Mouse (Mus musculus) thymus, adult 2 months (tissue): ENCODE data around the gene E2f1. TPM values are rescaled to one million over a fixed set of nuclear protein-coding genes. Genes with fewer than 3 reads are reported as not detected.

Experiments
- DNase-seq: peaks from one replicate; pipeline ENCODE4 v3.0.0; 2021
- H3K27ac ChIP-seq: fragments of 200-500 bp; 2 replicates; pipeline ENCODE4 v1.5.1; 2012; ENCODE audit warnings: low read length, control low read depth; ENCODE audit not compliant: control insufficient read depth, insufficient read depth
- H3K27me3 ChIP-seq: fragments of 200-500 bp; 2 replicates; pipeline ENCODE4 v1.6.1; 2012; ENCODE audit warnings: mild to moderate bottlenecking, low read length, moderate library complexity, mixed read lengths; ENCODE audit not compliant: control insufficient read depth, insufficient read depth
- H3K36me3 ChIP-seq: fragments of 200-500 bp; 2 replicates; pipeline ENCODE4 v1.6.1; 2012; ENCODE audit warnings: mild to moderate bottlenecking, low read length, moderate library complexity; ENCODE audit not compliant: control insufficient read depth, insufficient read depth
- H3K4me1 ChIP-seq: fragments of 200-500 bp; replicated peaks from 2 replicates; pipeline ENCODE4 v1.6.1; 2012; ENCODE audit warnings: low read length; ENCODE audit not compliant: control insufficient read depth, insufficient read depth
- H3K4me3 ChIP-seq: fragments of 200-500 bp; 2 replicates; pipeline ENCODE4 v1.5.1; 2012; ENCODE audit warnings: mild to moderate bottlenecking, low read length, control low read depth, moderate library complexity; ENCODE audit not compliant: control insufficient read depth, insufficient read depth
- CTCF ChIP-seq: fragments of 200-500 bp; IDR thresholded peaks from 2 replicates; pipeline ENCODE4 v1.5.1; 2012; ENCODE audit warnings: mild to moderate bottlenecking, control low read depth, low read length, moderate library complexity, borderline replicate concordance; ENCODE audit not compliant: control insufficient read depth, poor library complexity, insufficient read depth; ENCODE audit errors: extremely low read depth
- POLR2A ChIP-seq: fragments of 200-500 bp; IDR thresholded peaks from 2 replicates; pipeline ENCODE4 v1.6.1; 2012; ENCODE audit warnings: mild to moderate bottlenecking, low read length, control low read depth, moderate library complexity; ENCODE audit not compliant: control insufficient read depth, poor library complexity, insufficient read depth; ENCODE audit errors: extremely low read depth
- WGBS: fragments of 180-500 bp; shearing (Covaris S2); methylation state at CpG from one replicate; pipeline ENCODE4 v1.1.7; 2018; 5-methylcytosine and 5-hydroxymethylcytosine counted together
- polyA plus RNA-seq: library from polyadenylated mRNA; depleted of rRNA; stranded (reverse); fragments of >200 nt; gene quantifications from 2 replicates; pipeline ENCODE4 v1.2.3, GENCODE M21; 2012

Gene E2f1
- polyA plus RNA-seq, 1 experiment, result 34.0 TPM

- no peak for DNase-seq
- H3K27me3 ChIP-seq, result no peaks in the 10 kb centered on the region
- H3K4me3 ChIP-seq, result no peak overlapping the region
- 94% methylated on average over 6 of the region's 6 CpGs for WGBS
- peaks cover 30% of the 10 kb centered on the region for H3K4me1 ChIP-seq
- no peak for TF ChIP-seq CTCF
- H3K36me3 ChIP-seq, result 0 out of 2 replicates have a peak, but pooled peaks cover 5% of the 10 kb centered on the region
- H3K27ac ChIP-seq, result no peak overlapping the region
Measured at GRCm38 (mm10) chr2:154600586-154600985, 30.9 kb upstream of the E2f1 start.

DNA sequence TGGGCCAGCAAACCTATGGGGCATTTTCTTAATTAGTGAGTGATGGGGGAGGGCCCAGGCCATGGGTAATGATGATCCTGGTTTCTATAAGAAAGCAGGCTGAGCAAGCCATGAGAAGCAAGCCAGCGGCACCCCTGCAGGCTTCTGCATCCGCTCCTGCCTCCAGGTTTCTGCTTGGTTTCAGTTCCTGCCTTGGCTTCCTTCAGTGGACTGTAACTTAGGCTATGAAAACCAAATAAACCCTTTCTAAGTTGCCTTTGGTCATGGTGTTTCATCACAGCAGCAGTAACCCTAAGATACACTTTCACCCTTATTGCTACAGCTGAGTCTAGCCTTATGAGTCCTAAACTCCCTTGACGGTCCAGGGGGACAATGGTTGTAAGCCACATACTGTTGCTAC is 27.7 kb upstream of the E2f1 start:
- H3K4me1 ChIP-seq, result peaks cover 16% of the 10 kb centered on the region; the same call in 1 of the 2 replicates
- H3K27ac ChIP-seq, result no peak overlapping the region
- whole genome bisulfite sequencing, result 93% methylated on average over 3 of the region's 3 CpGs
- no peak for DNase-seq
- H3K27me3 ChIP-seq, result no peaks in the 10 kb centered on the region
- H3K36me3 ChIP-seq, result peaks cover 18% of the 10 kb centered on the region
- no peak overlapping the region for H3K4me3 ChIP-seq
- no peak for TF ChIP-seq CTCF

DNA sequence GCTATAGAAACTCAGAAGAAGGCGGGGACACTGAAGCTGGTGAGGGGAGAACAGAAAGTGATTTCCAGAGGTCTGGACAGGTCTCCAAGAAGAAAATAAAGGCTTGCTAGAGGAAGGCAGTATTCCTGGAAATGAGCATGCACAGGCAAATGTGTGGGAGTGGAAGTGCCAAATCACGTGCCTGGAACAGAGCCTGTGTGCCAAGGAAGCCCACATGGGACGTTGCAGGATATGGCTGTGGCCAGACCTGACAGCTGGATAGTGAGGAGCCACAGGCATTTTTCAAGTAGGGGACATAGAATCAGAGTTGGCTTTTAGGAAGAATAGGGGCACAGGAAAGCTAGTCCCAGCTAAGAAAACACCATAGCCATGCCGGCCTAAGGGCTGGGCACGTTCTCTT is 26.1 kb upstream of the E2f1 start:
- TF ChIP-seq CTCF (no peak), POLR2A (no peak)
- H3K4me3 ChIP-seq, result no peak overlapping the region
- H3K27ac ChIP-seq, result no peak overlapping the region
- peaks cover 15% of the 10 kb centered on the region; the same call in 1 of the 2 replicates for H3K4me1 ChIP-seq
- DNase-seq, result no peak
- no peaks in the 10 kb centered on the region for H3K27me3 ChIP-seq
- 96% methylated on average over 5 of the region's 5 CpGs for WGBS
- peaks cover 18% of the 10 kb centered on the region for H3K36me3 ChIP-seq

DNA sequence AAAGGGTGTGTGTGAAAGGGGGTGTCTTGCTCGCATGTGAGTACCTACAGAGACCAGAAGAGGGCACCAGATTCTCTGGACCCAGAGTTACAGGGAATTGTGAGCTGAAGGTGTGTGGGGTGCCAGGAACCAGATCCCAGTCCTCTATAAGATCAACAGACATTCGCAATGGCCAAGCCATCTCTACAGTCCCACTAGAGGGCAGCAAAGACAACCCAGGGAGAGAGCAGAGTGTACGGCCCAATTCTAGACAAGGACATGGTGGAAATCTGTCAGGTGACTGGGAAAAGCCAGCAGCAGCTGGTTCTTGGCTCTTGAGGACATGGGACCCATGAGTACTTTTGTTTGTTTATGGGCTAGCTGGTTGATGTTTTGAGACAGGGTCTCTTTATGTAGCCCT is 23.3 kb upstream of the E2f1 start:
- 82% methylated on average over 3 of the region's 3 CpGs for WGBS
- H3K36me3 ChIP-seq, result peaks cover 23% of the 10 kb centered on the region
- peak; percentile 66 for DNase-seq

DNA sequence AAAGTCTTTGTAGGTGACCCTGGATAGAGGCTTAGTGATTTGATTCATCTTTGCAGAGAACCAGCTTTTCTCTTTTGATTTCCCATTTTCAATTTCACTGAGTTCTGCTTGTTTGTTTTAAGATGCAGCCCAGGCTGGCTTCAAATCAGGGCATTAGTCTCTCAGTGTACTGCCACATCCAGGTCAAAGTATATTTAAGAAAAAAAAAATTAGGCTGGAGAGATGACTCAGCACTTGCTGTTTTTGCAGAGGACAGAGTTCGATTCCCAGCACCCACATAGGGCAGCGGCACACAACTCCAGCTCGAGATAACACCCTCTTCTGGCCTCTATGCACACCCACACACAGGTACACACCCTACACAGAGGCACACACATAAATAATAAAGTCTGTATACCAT is 21.5 kb upstream of the E2f1 start:
- Histone ChIP-seq H3K27me3 (no peaks in the 10 kb centered on the region), H3K4me1 (no peaks in the 10 kb centered on the region), H3K4me3 (no peak overlapping the region), H3K27ac (no peak overlapping the region), H3K36me3 (peaks cover 37% of the 10 kb centered on the region)
- no peak for DNase-seq
- TF ChIP-seq POLR2A (no peak), CTCF (no peak)
- 95% methylated on average over 3 of the region's 3 CpGs for WGBS

More for the DNA sequence above, 23.3 kb upstream of the E2f1 start:
- H3K27me3 ChIP-seq, result no peaks in the 10 kb centered on the region
- H3K4me1 ChIP-seq, result peaks cover 6% of the 10 kb centered on the region; the same call in 1 of the 2 replicates
- TF ChIP-seq POLR2A (no peak), CTCF (no peak)
- no peak overlapping the region for H3K4me3 ChIP-seq
- H3K27ac ChIP-seq, result no peak overlapping the region

DNA sequence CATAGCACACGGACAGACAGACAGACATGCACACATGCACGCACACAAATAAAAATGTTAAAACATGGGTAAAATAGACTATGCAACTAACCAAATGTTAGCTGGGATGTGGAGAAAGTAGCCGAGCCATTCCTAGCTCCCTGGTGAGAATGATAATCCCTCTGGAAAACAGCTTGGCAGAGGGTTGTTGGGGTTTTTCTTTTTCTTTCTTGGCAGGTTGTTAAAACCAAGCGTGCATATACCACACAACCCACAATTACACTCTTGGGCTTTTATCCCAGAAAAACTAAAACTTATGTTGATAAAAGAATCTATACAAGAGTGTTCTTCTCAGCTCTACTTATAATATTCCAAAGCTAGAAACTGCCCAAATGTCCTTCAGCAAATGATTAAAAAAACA is 19.4 kb upstream of the E2f1 start:
- Histone ChIP-seq H3K36me3 (peaks cover 26% of the 10 kb centered on the region), H3K4me3 (no peak overlapping the region), H3K27me3 (no peaks in the 10 kb centered on the region), H3K4me1 (no peaks in the 10 kb centered on the region), H3K27ac (no peak overlapping the region)
- TF ChIP-seq POLR2A (no peak), CTCF (no peak)
- WGBS, result 98% methylated on average over 4 of the region's 4 CpGs
- no peak for DNase-seq

DNA sequence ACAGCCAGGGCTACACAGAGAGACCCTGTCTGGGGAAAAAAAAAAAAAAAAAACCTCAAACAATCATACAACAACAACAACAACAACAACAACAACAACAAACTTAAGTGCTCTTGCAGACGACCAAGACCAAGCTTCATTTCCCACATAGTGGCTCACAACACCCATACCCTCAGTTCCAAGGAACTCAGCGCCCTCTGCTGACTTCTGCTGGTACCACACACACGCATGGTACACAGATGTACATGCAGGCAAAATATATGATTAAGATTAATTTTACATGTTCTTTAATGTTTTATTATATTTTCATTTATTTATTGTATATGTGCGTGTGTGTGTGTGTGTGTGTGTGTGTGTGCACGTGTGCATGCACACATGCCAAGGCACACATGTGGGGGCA is 16.7 kb upstream of the E2f1 start:
- no peaks in the 10 kb centered on the region for H3K27me3 ChIP-seq
- TF ChIP-seq CTCF, result no peak
- TF ChIP-seq POLR2A, result no peak

More for the DNA sequence above, 16.7 kb upstream of the E2f1 start:
- Histone ChIP-seq H3K4me3 (no peak overlapping the region), H3K4me1 (no peaks in the 10 kb centered on the region), H3K27ac (no peak overlapping the region), H3K36me3 (peaks cover 25% of the 10 kb centered on the region)
- 88% methylated on average over 5 of the region's 5 CpGs for WGBS
- DNase-seq, result peak; percentile 67
